Mouse (Mus musculus): ENCODE measurements around the gene Fer1l5. TPM values are rescaled to one million over a fixed set of nuclear protein-coding genes. Genes with fewer than 3 reads are reported as not detected.

Gene Fer1l5
- polyA plus RNA-seq, 2 experiments from 2014 or later = 0.42 TPM; not detected in 1

Other genes with a start within 250 kb of the Fer1l5 start
- 10 to 100 TPM; 19.1 to 22.8 TPM for gene Uggt1, start 127.6 kb upstream of the Fer1l5 start, polyA plus RNA-seq (2017; shearing (Covaris generic))
- gene Neurl3, start 97.6 kb upstream of the Fer1l5 start, polyA plus RNA-seq (2017; shearing (Covaris generic)) = 10 to 100 TPM; 62.2 to 87.1 TPM
- gene Arid5a, start 64.6 kb upstream of the Fer1l5 start, polyA plus RNA-seq (2017; shearing (Covaris generic)) = 10 to 100 TPM; 74.3 to 91.9 TPM
- gene Kansl3, start 3.1 kb upstream of the Fer1l5 start, polyA plus RNA-seq (2017; shearing (Covaris generic)) = 10 to 100 TPM; 43.4 to 44.7 TPM
- gene Lman2l, start 73.0 kb downstream of the Fer1l5 start, polyA plus RNA-seq (2017; shearing (Covaris generic)) = 10 to 100 TPM in 1 of 2 experiments, 1 to 10 TPM in 1; 9.1 to 13.3 TPM
- gene Cnnm4, start 99.3 kb downstream of the Fer1l5 start, polyA plus RNA-seq (2017; shearing (Covaris generic)) = 10 to 100 TPM in 1 of 2 experiments, 1 to 10 TPM in 1; 9.0 to 10.4 TPM
- 1 to 10 TPM; 4.0 to 5.5 TPM for gene Cnnm3, start 139.6 kb downstream of the Fer1l5 start, polyA plus RNA-seq (2017; shearing (Covaris generic))
- 10 to 100 TPM; 28.7 to 52.4 TPM for gene Ankrd23, start 164.6 kb downstream of the Fer1l5 start, polyA plus RNA-seq (2017; shearing (Covaris generic))
- under 1 TPM in 1 of 2 experiments, not detected in 1; 0.73 TPM for gene Gm42417, start 167.1 kb downstream of the Fer1l5 start, polyA plus RNA-seq (2017; shearing (Covaris generic))
- 10 to 100 TPM; 21.5 to 21.6 TPM for gene Ankrd39, start 175.2 kb downstream of the Fer1l5 start, polyA plus RNA-seq (2017; shearing (Covaris generic))
- under 1 TPM in 1 of 2 experiments, not detected in 1; 0.13 TPM for gene Sema4c, start 186.1 kb downstream of the Fer1l5 start, polyA plus RNA-seq (2017; shearing (Covaris generic))

Data from activated CD4-positive, CD25-positive, alpha-beta regulatory T cell, adult 4 months (primary cell).